Mouse (Mus musculus): ENCODE data around the gene Megf11. TPM values are rescaled to one million over a fixed set of nuclear protein-coding genes. Genes with fewer than 3 reads are reported as not detected.
A peak's percentile ranks its signal among the peaks of the same experiment; 100 is the strongest.
"Not testable (repeated sequence)": the region's sequence is repeated elsewhere in the genome, so short reads cannot be mapped to it uniquely, and the experiment has no call there.

The Megf11 gene
- polyA plus RNA-seq, 1 experiment from 2014 or later: 0.27 TPM

DNA sequence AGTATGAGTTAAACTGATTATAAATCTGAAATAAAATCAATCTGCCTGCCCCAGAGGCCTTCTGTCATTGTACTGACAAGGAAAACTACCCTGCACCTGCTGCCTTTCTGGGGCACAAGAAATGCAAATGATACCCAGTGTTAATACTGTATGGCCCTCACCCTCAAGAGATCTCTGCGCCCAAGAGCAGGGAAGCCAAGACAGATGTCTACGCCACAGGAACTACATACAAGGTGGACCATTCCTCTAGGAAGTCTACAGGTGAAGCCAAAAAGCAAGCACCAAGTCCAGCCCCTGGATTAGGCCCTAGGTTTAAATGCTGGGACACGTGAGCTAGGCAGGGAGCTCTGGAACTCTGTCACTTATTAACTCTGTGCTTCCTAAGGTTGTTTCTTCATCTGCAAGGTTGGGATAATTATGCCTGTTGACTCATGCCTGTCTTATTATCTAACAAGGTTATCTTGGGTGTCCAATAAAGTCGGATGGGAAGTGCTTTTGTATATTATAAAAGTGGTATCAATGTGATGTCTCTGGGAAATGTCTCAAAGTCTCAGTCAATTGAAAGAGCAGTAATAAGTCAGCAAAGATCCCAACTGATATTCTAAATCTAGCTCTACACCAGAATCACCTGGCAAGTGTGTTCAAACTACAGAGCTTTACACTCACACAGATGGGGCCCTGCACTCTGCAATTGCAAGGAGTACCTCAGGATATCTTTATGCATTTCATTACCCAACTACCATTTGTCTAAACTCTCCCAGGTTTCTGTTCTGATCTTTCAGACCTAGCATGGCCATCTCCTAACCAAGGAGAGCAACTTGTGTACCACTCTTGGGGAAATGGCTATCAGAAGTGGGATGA, 315.3 kb downstream of the Megf11 start:
- Histone ChIP-seq H3K9ac (no peak overlapping the region), H3K36me3 (peaks cover 36% of the 10 kb centered on the region), H3K4me2 (no peak overlapping the region), H3K9me3 (replicated peaks) (no peaks in the 10 kb centered on the region), H3K4me1 (peaks cover 23% of the 10 kb centered on the region), H3K27ac (0 out of 2 replicates have a peak overlapping the region, but pooled peaks have one; percentile 11), H3K27me3 (replicated peaks) (no peaks in the 10 kb centered on the region), H3K4me3 (no peak overlapping the region)
- no peak for ATAC-seq
- WGBS (ENCODE audit: insufficient replicate concordance): 71% methylated on average over 4 of the region's 4 CpGs

DNA sequence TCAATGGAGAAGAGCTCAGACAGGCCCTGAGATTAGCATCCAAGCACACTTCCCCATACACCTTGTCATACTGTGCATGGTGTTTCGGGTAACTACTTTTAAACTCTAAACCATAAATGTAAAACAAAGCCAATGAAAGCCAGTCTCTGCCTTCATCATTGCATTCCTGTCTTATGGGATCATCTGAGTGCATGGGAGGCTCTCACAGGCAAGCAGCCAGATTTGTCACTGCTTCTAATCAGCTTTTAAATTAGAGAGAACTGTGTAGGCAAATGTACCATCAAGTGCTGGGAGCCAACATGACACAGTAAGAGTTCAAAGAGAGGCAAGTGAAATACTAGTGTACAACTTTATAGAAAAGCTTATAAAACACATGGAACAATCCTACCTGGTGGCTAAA, 316.2 kb downstream of the Megf11 start:
- ATAC-seq: no peak
- H3K9ac ChIP-seq: no peak overlapping the region
- no peak overlapping the region for H3K4me2 ChIP-seq
- peaks cover 34% of the 10 kb centered on the region for H3K36me3 ChIP-seq
- H3K27ac ChIP-seq: no peak overlapping the region
- no peaks in the 10 kb centered on the region for H3K27me3 ChIP-seq (replicated peaks)
- no peak overlapping the region for H3K4me3 ChIP-seq
- no peaks in the 10 kb centered on the region for H3K9me3 ChIP-seq (replicated peaks)
- 80% methylated on average over 1 of the region's 1 CpGs for WGBS (ENCODE audit: insufficient replicate concordance)
- peaks cover 23% of the 10 kb centered on the region for H3K4me1 ChIP-seq

DNA sequence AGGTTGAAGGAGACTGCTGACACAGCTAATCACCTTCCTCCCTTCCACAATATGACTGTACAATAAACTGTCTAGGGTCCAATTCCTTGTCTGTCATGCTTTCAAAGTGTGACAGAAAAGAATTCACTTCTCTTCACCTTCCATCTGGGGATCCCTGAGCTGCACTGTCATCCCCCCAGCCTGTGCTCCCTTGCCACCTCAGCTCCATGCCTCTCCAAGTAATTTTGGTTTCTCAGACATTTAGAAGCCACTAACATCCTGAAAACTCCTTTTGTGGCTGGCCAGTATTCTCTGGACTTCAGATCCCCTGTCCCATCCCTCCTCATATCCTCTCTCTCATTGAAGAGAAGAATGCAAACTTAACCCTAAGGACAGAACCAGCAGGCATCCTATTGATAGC, 317.0 kb downstream of the Megf11 start:
- Histone ChIP-seq H3K27me3 (replicated peaks) (no peaks in the 10 kb centered on the region), H3K4me2 (no peak overlapping the region), H3K9ac (no peak overlapping the region), H3K4me1 (peaks cover 23% of the 10 kb centered on the region), H3K9me3 (replicated peaks) (no peaks in the 10 kb centered on the region), H3K36me3 (peaks cover 34% of the 10 kb centered on the region), H3K27ac (no peak overlapping the region), H3K4me3 (no peak overlapping the region)
- no peak for ATAC-seq

DNA sequence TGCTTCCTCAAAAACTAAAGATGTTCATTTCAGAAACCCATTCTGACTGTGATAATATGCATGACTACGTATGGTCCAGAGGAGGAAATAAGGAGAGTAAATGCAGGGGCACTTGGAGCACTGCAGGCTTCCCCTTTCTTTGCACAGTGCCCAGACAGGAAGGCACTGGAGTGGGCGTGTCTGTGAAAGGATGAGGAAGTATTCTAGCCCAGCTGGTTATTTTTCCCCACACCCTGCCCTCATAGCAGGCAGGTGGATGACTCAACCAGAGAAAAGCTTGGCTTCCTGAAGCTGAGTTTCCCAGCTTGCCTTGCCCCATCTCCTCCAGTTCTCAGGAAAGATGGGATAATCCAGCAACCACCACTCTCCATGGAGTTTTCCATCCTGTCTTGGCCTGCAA, 317.5 kb downstream of the Megf11 start:
- Histone ChIP-seq H3K27ac (no peak overlapping the region), H3K9me3 (replicated peaks) (no peaks in the 10 kb centered on the region), H3K4me2 (no peak overlapping the region)

DNA sequence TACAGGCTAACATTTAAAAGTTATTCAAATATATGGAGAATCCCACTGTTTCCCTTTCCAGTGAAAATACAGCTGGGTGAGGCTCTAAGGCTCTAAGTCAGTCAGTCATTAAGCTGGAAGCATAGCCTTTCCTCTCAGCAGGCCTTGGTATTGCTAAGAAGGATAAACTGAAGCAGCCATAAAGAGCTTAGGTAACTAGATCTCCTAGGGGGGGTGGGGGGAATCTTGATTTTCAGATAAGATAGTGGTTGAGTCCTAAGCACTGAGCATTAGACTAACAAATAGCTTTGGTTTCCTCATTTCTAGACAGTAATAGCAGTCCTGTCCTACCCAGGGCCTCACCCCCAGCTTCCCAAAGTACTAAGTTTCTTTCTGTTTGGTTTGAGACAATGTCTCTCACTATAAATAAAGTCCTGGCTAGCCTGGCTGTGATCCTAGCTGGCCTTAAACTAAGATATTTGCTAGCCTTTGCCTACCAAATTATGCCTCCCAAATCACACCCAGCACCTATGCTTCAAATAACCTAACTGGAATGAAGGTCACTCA, 318.1 kb downstream of the Megf11 start:
- Histone ChIP-seq H3K9ac (no peak overlapping the region), H3K4me3 (no peak overlapping the region), H3K9me3 (replicated peaks) (no peaks in the 10 kb centered on the region), H3K27me3 (replicated peaks) (no peaks in the 10 kb centered on the region), H3K4me1 (peaks cover 23% of the 10 kb centered on the region), H3K27ac (no peak overlapping the region), H3K4me2 (no peak overlapping the region), H3K36me3 (peaks cover 40% of the 10 kb centered on the region)
- no peak for ATAC-seq

More for the DNA sequence above, 317.5 kb downstream of the Megf11 start:
- Histone ChIP-seq H3K4me3 (no peak overlapping the region), H3K27me3 (replicated peaks) (no peaks in the 10 kb centered on the region), H3K4me1 (peaks cover 23% of the 10 kb centered on the region), H3K9ac (no peak overlapping the region), H3K36me3 (peaks cover 39% of the 10 kb centered on the region)
- no peak for ATAC-seq
- WGBS (ENCODE audit: insufficient replicate concordance): 35% methylated on average over 2 of the region's 2 CpGs

DNA sequence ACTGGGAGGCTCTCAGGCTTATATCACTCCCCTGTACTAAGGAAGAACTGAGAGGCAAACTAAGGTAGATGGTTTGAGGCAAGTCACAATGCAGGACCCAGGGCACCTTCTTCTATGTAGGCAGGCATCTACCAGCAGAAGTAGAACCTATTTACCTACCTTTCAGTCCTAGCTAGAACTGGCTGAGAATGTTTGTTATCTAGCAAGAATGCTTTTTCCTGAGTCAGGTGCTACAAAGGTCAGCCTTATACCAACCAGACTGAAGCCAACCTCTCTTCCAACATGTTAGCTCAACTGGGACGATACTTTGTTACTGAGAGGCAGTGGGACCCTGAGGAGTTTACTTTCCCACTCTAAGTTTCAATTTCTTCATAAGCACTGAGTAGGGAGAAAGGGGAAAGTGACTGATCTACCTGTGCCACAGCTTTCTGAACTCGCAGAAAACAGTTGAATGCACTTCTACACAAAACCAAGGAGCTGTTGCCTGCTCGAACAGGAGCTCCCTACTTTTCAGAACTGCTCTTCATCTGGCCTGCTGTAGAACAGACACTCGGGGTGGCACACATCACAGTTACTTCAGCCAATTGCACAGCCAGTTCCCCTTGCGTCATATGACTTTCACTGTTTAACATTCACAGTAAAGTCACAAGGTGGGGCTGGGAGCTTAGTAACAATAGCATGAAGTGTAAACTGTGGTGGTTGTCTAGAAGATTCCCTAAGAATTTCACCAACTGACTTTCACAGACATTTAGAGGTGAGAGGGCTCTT, 318.8 kb downstream of the Megf11 start:
- no peak overlapping the region for H3K4me2 ChIP-seq
- no peak for ATAC-seq
- H3K4me3 ChIP-seq: no peak overlapping the region
- no peaks in the 10 kb centered on the region for H3K27me3 ChIP-seq (replicated peaks)
- 67% methylated on average over 5 of the region's 5 CpGs for WGBS (ENCODE audit: insufficient replicate concordance)
- peaks cover 20% of the 10 kb centered on the region for H3K4me1 ChIP-seq
- peaks cover 40% of the 10 kb centered on the region for H3K36me3 ChIP-seq
- no peak overlapping the region; the same call in 1 of the 2 replicates for H3K27ac ChIP-seq
- no peak overlapping the region for H3K9ac ChIP-seq
- no peaks in the 10 kb centered on the region for H3K9me3 ChIP-seq (replicated peaks)

DNA sequence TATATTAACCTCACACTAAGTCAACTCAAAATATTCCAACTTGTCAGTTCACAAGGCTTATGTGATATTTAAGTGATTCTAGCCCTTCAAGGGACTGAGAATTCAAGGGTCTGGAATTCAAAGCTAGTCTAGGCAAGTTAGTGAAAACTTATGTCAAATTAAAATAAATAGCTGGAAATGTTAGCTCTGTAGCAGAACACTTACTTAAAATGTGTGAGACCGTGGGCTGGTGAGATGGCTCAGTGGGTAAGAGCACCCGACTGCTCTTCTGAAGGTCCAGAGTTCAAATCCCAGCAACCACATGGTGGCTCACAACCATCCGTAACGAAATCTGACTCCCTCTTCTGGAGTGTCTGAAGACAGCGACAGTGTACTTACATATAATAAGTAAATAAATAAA, 324.9 kb downstream of the Megf11 start:
- not testable (repeated sequence) for H3K27me3 ChIP-seq (replicated peaks); H3K4me3 ChIP-seq; H3K27ac ChIP-seq; H3K9ac ChIP-seq; H3K4me2 ChIP-seq; ATAC-seq; H3K9me3 ChIP-seq (replicated peaks)
- H3K36me3 ChIP-seq: peaks cover 41% of the 10 kb centered on the region
- WGBS (ENCODE audit: insufficient replicate concordance): 88% methylated on average over 5 of the region's 5 CpGs
- H3K4me1 ChIP-seq: peaks cover 13% of the 10 kb centered on the region

DNA sequence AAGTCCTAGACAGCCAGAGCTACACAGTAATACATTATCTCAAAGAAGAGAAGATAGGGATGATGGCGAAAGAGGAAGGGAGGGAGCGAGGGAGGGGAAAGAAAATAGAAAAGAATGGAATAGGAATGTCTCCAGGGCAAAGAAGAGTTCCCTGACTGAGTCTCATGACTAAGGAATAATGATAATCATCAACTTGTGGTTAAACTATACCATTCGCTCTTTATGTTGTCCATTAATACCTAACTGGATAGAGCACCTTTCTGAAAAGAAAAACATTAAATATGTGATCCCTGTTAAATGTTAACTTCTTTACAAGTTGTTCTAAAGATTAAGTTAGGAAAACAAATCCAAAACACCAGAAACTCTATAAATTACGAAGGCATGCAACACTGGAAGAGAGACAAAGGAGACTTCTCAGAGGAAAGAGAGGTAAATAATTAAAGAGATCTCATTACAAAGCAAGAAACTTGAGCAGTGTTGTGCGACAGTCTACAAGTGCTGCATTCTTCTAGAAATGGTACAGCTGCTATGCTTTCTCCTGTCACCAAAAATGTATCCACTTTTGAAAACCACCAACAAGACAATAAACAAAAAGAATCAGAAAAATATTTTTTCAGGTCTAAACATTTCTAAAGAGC, 334.2 kb downstream of the Megf11 start:
- no peak for ATAC-seq
- Histone ChIP-seq H3K4me2 (no peak overlapping the region), H3K4me1 (peaks cover 6% of the 10 kb centered on the region), H3K27ac (no peak overlapping the region), H3K9me3 (replicated peaks) (no peaks in the 10 kb centered on the region), H3K9ac (no peak overlapping the region), H3K4me3 (no peak overlapping the region), H3K36me3 (peaks cover 54% of the 10 kb centered on the region), H3K27me3 (replicated peaks) (no peaks in the 10 kb centered on the region)
- WGBS (ENCODE audit: insufficient replicate concordance): 69% methylated on average over 5 of the region's 5 CpGs

DNA sequence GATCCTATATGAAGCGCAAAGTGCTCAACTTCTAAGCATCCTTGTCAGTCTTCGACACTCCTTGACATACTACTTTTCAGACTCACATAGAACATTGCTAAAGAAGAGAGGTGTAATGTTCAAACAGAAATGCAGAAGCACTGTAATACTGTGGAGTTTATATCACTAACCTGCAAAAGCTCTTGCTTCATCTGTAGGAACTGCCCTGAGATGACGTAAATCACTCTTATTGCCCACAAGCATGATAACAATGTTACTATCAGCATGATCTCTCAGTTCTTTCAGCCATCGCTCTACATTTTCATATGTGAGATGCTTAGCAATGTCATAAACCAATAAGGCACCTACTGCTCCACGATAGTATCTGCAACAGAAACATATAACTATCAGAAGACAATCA, 341.0 kb downstream of the Megf11 start:
- Histone ChIP-seq H3K9ac (no peak overlapping the region), H3K27ac (no peak overlapping the region), H3K4me2 (no peak overlapping the region), H3K27me3 (replicated peaks) (no peaks in the 10 kb centered on the region), H3K36me3 (peaks cover 55% of the 10 kb centered on the region), H3K4me1 (peaks cover 14% of the 10 kb centered on the region), H3K4me3 (no peak overlapping the region), H3K9me3 (replicated peaks) (no peaks in the 10 kb centered on the region)
- 83% methylated on average over 5 of the region's 5 CpGs for WGBS (ENCODE audit: insufficient replicate concordance)
- ATAC-seq: no peak

DNA sequence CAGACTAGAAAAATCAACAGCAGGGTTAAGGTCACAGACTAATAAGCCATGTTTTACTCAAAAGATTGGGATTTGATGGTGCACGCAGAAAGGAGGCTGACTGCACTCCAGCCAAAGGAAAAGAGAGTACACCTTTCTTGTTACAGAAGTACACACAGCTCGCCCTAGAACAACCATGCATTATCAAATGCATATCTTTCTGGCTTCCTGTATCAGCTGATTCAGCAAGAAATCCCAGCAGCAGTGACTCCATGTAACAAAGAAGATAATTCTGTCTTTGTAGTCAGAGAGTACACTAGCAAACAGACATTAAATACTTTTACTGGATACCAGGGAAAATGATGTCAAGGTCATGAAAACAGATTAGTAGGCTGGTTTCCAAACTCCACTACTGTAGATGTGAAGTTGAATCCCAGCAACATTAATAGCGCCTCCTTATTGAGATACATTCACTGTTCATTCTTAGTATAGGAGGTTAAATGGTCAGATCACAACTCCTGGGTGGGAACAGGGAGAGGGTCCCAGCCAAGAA, 345.7 kb downstream of the Megf11 start:
- no peaks in the 10 kb centered on the region for H3K27me3 ChIP-seq (replicated peaks)
- no peaks in the 10 kb centered on the region for H3K9me3 ChIP-seq (replicated peaks)
- peaks cover 22% of the 10 kb centered on the region for H3K36me3 ChIP-seq
- WGBS (ENCODE audit: insufficient replicate concordance): 70% methylated on average over 3 of the region's 3 CpGs
- no peak overlapping the region for H3K4me3 ChIP-seq
- peaks cover 35% of the 10 kb centered on the region for H3K4me1 ChIP-seq
- H3K9ac ChIP-seq: no peak overlapping the region
- ATAC-seq: no peak
- no peak overlapping the region for H3K4me2 ChIP-seq
- H3K27ac ChIP-seq: no peak overlapping the region

DNA sequence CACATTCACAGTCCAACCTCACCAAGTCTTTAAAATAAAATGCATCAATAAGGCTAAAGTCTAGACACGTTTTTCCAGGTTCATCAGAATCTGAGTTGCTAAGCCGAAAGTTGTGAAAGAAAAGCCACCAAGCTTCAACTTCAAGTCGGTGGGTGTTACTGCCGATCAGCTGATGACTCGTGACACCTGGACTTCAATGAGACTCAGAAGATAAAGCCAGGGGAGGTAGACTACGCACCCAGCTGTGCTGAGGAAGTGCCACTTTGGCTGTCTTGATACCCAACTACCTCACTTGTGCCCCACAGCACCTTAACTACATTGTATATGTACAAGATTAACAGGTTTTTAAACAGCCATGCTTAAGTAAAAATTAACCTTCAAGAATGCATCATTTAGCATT, 348.7 kb downstream of the Megf11 start:
- Histone ChIP-seq H3K4me2 (no peak overlapping the region), H3K36me3 (no peaks in the 10 kb centered on the region), H3K27ac (peak overlapping the region; percentile 14; the same call in 1 of the 2 replicates), H3K4me1 (peaks cover 43% of the 10 kb centered on the region), H3K9me3 (replicated peaks) (no peaks in the 10 kb centered on the region), H3K9ac (no peak overlapping the region), H3K4me3 (no peak overlapping the region), H3K27me3 (replicated peaks) (no peaks in the 10 kb centered on the region)
- ATAC-seq: no peak
- WGBS (ENCODE audit: insufficient replicate concordance): 44% methylated on average over 6 of the region's 6 CpGs

DNA sequence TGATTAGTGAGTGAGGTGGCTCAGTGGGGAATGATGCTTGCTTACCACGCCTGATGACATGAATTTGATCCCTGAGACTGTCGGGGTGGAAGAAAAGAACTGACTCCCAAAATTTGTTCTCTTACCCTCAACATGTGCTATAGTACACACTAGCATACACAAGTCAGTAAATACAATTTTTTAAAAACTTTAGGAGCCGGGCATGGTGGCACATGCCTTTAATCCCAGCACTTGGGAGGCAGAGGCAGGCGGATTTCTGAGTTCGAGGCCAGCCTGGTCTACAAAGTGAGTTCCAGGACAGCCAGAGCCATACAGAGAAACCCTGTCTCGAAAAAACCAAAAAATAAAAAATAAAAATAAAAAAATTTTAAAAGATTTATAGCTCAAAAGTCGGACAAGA, 349.6 kb downstream of the Megf11 start:
- peaks cover 42% of the 10 kb centered on the region for H3K4me1 ChIP-seq

More for the DNA sequence above, 349.6 kb downstream of the Megf11 start:
- 78% methylated on average over 7 of the region's 7 CpGs for WGBS (ENCODE audit: insufficient replicate concordance)
- not testable (repeated sequence) for H3K36me3 ChIP-seq; H3K9me3 ChIP-seq (replicated peaks); ATAC-seq; H3K4me3 ChIP-seq; H3K9ac ChIP-seq; H3K4me2 ChIP-seq; H3K27me3 ChIP-seq (replicated peaks); H3K27ac ChIP-seq
